Mouse (Mus musculus): ENCODE results near the gene Tchp. TPM values are rescaled to one million over a fixed set of nuclear protein-coding genes. Genes with fewer than 3 reads are reported as not detected.

Tchp gene
- polyA plus RNA-seq, 1 experiment from 2014 or later = 10.9 TPM

DNA sequence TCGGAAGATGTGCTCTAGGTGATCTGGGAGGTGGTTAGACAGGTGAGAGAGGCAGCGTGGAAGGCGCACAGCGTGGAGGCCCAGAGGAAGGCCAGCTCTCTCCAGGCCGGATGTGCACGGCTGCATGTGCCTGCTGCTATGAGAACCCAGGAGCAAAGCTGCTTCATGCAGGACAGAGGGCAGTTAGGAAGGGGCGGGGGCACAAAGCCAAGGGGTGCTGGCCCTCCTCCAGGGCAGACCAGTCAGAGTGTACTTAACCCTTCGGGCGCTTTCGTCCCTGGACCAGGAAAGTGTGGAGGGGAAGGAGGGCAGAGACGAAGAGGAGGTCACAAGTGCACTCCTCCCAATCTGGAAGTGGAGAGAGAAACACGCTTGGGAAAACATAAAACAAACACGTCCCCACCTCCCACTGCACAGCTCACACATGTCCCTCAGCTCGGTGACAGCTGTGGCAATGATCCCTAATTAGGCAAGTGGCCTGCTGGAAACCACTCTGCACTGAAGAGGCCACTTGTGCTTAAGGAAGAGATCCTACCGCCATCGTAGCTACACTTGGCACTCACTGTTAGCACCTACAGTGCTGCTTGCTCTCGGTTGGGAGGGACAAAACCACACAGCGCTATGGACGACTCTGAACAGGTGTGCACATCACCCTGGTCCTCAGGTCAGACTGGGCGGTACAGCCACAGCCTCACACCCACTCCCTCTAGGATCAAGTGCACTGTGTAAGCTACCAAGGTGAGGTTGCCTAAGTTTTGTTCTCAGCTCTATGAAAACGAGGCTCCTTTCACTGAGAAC, 29.7 kb downstream of the Tchp start:
- no peak overlapping the region for H3K9ac ChIP-seq (ENCODE audit: low read depth, low read length)
- H3K27ac ChIP-seq (replicated peaks; ENCODE audit: low read depth, low read length) = no peak overlapping the region
- peak; percentile 48 for DNase-seq (ENCODE audit: low spot score)
- no peaks in the 10 kb centered on the region for H3K27me3 ChIP-seq (replicated peaks; ENCODE audit: control insufficient read depth, insufficient read depth, low read length)
- no peaks in the 10 kb centered on the region for H3K4me1 ChIP-seq (ENCODE audit: control insufficient read depth, insufficient read depth, low read length)
- WGBS = 82% methylated on average over 21 of the region's 21 CpGs
- H3K9me3 ChIP-seq (ENCODE audit: control insufficient read depth, low read length) = no peaks in the 10 kb centered on the region
- peaks cover 89% of the 10 kb centered on the region for H3K36me3 ChIP-seq (ENCODE audit: control insufficient read depth, insufficient read depth, low read length)
- H3K4me2 ChIP-seq (ENCODE audit: low read depth, low read length) = no peak overlapping the region
- ATAC-seq (ENCODE audit: low read depth) = no peak
- H3K4me3 ChIP-seq (ENCODE audit: low read depth, low read length) = no peak overlapping the region

DNA sequence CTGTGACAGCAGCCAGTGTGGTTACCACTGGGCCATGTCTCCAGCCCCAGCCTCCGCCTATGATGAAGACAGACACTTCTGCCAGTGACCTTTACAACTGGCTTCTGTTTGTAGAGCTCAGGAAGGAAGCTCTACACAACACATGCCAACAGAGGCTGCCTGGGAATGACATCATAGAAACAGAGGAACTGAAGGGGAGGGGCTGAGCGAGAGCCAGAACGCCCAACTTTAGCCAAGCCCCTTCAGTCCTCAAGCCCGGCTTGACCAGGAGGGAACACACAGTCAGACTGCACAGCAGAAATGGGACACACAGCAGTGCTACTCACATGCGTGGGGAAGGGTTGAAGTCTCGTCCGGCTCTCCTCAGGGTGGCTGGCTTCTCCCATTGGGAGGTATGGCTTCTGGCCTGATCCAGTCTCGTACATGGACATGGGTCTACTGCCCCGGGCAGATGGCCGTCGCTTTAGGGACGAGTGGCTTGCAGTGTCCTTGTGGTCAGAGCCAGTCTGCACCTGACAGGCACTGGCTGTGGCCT, 31.2 kb downstream of the Tchp start:
- DNase-seq (ENCODE audit: low spot score) (peak; percentile 45), ATAC-seq (ENCODE audit: low read depth) (no peak)
- H3K4me2 ChIP-seq (ENCODE audit: low read depth, low read length) = no peak overlapping the region
- 0 out of 2 replicates have a peak overlapping the region, but pooled peaks have one; percentile 46 for H3K27ac ChIP-seq (replicated peaks; ENCODE audit: low read depth, low read length)
- H3K36me3 ChIP-seq (ENCODE audit: control insufficient read depth, insufficient read depth, low read length) = peaks cover 90% of the 10 kb centered on the region
- no peak overlapping the region for H3K9ac ChIP-seq (ENCODE audit: low read depth, low read length)
- no peak overlapping the region for H3K4me3 ChIP-seq (ENCODE audit: low read depth, low read length)
- no peaks in the 10 kb centered on the region for H3K9me3 ChIP-seq (ENCODE audit: control insufficient read depth, low read length)
- WGBS = 83% methylated on average over 10 of the region's 12 CpGs
- no peaks in the 10 kb centered on the region for H3K4me1 ChIP-seq (ENCODE audit: control insufficient read depth, insufficient read depth, low read length)
- no peaks in the 10 kb centered on the region for H3K27me3 ChIP-seq (replicated peaks; ENCODE audit: control insufficient read depth, insufficient read depth, low read length)

DNA sequence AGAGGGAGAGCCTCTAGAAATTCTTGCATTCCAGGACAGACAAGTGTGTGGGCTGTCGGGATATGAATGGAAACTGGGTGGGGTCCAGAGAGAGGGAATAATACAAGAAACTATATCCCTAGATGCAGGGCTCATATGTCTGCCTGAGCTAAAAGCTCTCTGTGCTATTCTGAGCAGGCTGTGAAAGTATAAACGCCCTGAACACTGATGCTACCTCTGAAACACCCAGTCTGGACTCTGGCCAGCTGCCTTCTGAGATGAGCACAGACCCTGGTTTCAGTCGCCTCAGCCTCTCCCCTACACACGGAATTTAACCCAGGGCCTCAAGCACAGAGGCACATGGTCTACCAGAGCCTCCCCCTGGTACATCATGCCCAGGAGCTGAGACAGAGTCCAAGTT, 33.0 kb downstream of the Tchp start:
- ATAC-seq (ENCODE audit: low read depth) (peak; percentile 71), DNase-seq (ENCODE audit: low spot score) (peak; percentile 75)
- Histone ChIP-seq H3K36me3 (ENCODE audit: control insufficient read depth, insufficient read depth, low read length) (peaks cover 95% of the 10 kb centered on the region), H3K4me3 (ENCODE audit: low read depth, low read length) (no peak overlapping the region), H3K27ac (replicated peaks; ENCODE audit: low read depth, low read length) (no peak overlapping the region), H3K4me2 (ENCODE audit: low read depth, low read length) (no peak overlapping the region), H3K9ac (ENCODE audit: low read depth, low read length) (no peak overlapping the region), H3K27me3 (replicated peaks; ENCODE audit: control insufficient read depth, insufficient read depth, low read length) (no peaks in the 10 kb centered on the region), H3K4me1 (ENCODE audit: control insufficient read depth, insufficient read depth, low read length) (no peaks in the 10 kb centered on the region), H3K9me3 (ENCODE audit: control insufficient read depth, low read length) (no peaks in the 10 kb centered on the region)
- 57% methylated on average over 4 of the region's 4 CpGs for WGBS

DNA sequence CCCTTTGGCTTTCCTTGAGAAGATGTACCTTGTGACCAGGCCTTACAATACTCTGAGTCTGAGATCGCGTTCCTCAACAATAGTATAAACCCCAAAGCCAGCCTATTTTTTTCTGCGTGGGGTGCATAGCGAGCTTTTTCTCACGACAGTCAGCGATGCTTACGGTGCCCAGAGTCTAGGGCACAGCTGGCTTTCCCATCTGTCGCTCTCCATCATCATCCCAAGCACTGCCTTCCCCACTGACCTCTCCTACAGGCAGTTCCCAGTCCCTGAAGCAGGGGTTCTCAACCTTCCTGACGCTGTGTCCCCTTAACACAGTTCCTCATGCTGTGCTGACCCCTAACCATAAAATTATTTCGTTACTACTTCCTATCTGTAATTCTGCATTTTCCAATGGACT, 35.0 kb downstream of the Tchp start:
- Histone ChIP-seq H3K4me2 (ENCODE audit: low read depth, low read length) (no peak overlapping the region), H3K4me3 (ENCODE audit: low read depth, low read length) (no peak overlapping the region), H3K36me3 (ENCODE audit: control insufficient read depth, insufficient read depth, low read length) (peaks cover 92% of the 10 kb centered on the region), H3K27ac (replicated peaks; ENCODE audit: low read depth, low read length) (no peak overlapping the region), H3K4me1 (ENCODE audit: control insufficient read depth, insufficient read depth, low read length) (no peaks in the 10 kb centered on the region), H3K9ac (ENCODE audit: low read depth, low read length) (no peak overlapping the region), H3K27me3 (replicated peaks; ENCODE audit: control insufficient read depth, insufficient read depth, low read length) (no peaks in the 10 kb centered on the region), H3K9me3 (ENCODE audit: control insufficient read depth, low read length) (no peaks in the 10 kb centered on the region)
- ATAC-seq (ENCODE audit: low read depth) = no peak
- 90% methylated on average over 10 of the region's 10 CpGs for WGBS
- DNase-seq (ENCODE audit: low spot score) = no peak

DNA sequence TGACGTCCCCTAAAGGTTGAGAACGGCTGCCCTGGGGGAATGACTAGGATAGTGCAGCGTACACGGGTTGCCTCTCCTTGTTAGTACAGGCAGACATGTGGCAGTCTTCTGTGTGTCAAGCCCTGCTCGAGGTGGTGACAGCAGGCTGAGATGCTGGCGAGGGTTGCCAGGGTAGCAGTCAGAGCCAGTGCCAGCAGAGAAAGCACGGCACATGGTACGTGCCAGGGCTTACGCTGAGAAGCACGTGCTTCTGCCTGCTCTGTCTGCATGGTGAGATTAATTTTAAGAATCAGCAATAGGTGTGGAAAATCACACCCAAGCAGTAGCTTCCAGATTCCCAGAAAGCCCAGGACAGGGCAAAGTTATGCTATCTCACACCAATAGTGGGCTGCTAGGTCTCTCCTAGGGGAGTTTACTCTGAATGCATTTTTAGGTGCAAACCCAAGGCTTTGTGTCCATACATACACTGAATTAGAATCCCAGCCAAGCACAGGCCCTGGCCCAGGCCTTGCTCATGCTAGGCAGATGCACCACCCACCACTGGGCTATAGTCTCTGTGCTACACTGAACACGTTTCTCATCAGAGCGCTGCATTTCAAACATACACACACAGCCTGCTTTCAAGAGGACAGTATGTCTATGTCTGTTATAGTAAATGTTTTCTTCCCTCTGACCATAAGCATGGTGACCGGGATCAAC, 35.6 kb downstream of the Tchp start:
- WGBS = 85% methylated on average over 13 of the region's 13 CpGs
- ATAC-seq (ENCODE audit: low read depth) = 0 out of 2 replicates have a peak, but pooled peaks have one; percentile 5

DNA sequence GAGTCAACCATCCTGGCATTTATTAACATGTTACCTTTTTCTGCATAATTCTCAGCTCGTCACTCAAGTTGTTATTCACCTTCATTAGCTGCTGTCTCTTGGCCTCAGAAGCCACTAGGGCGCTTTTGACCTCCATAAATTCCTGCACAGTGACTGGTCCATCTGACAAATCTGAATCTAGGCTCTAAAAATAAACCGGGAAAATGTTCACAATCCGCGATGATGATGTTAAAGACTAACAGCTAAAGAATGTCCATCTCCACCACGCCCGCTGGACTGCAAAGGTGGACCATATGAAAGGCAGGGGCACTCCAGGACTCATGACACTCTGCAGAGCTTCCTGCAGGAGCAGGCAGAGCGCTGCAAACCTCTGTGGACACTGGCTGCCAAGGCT, 36.1 kb downstream of the Tchp start:
- DNase-seq (ENCODE audit: low spot score) (no peak), ATAC-seq (ENCODE audit: low read depth) (no peak)
- H3K9me3 ChIP-seq (ENCODE audit: control insufficient read depth, low read length) = no peaks in the 10 kb centered on the region
- no peak overlapping the region for H3K9ac ChIP-seq (ENCODE audit: low read depth, low read length)
- no peaks in the 10 kb centered on the region for H3K4me1 ChIP-seq (ENCODE audit: control insufficient read depth, insufficient read depth, low read length)
- H3K36me3 ChIP-seq (ENCODE audit: control insufficient read depth, insufficient read depth, low read length) = peaks cover 92% of the 10 kb centered on the region
- H3K4me3 ChIP-seq (ENCODE audit: low read depth, low read length) = no peak overlapping the region
- no peak overlapping the region for H3K4me2 ChIP-seq (ENCODE audit: low read depth, low read length)
- H3K27ac ChIP-seq (replicated peaks; ENCODE audit: low read depth, low read length) = no peak overlapping the region
- 94% methylated on average over 8 of the region's 8 CpGs for WGBS
- H3K27me3 ChIP-seq (replicated peaks; ENCODE audit: control insufficient read depth, insufficient read depth, low read length) = no peaks in the 10 kb centered on the region

More for the DNA sequence above, 35.6 kb downstream of the Tchp start:
- H3K4me3 ChIP-seq (ENCODE audit: low read depth, low read length) = no peak overlapping the region
- H3K9me3 ChIP-seq (ENCODE audit: control insufficient read depth, low read length) = no peaks in the 10 kb centered on the region
- DNase-seq (ENCODE audit: low spot score) = no peak
- H3K9ac ChIP-seq (ENCODE audit: low read depth, low read length) = no peak overlapping the region
- H3K4me2 ChIP-seq (ENCODE audit: low read depth, low read length) = no peak overlapping the region
- H3K27ac ChIP-seq (replicated peaks; ENCODE audit: low read depth, low read length) = no peak overlapping the region
- no peaks in the 10 kb centered on the region for H3K27me3 ChIP-seq (replicated peaks; ENCODE audit: control insufficient read depth, insufficient read depth, low read length)
- H3K4me1 ChIP-seq (ENCODE audit: control insufficient read depth, insufficient read depth, low read length) = no peaks in the 10 kb centered on the region
- H3K36me3 ChIP-seq (ENCODE audit: control insufficient read depth, insufficient read depth, low read length) = peaks cover 92% of the 10 kb centered on the region

DNA sequence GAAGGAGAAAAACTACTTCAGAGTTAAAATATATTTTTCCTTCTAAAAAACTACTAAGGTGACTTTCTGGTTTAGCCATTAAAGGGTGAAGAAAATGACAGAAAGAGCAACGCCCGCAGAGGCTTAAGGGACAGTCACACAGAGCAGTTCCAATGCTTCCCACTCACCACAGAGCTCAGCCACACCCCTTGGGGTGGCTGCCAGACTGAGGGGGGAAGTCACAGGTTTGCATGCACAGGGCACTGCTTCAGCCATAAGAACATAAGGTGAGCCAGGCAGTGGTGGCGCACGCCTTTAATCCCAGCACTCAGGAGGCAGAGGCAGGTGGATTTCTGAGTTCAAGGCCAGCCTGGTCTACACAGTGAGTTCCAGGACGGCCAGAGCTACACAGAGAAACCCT, 38.0 kb downstream of the Tchp start:
- Histone ChIP-seq H3K4me2 (ENCODE audit: low read depth, low read length) (no peak overlapping the region), H3K27ac (replicated peaks; ENCODE audit: low read depth, low read length) (no peak overlapping the region), H3K9me3 (ENCODE audit: control insufficient read depth, low read length) (no peaks in the 10 kb centered on the region), H3K9ac (ENCODE audit: low read depth, low read length) (no peak overlapping the region), H3K4me3 (ENCODE audit: low read depth, low read length) (no peak overlapping the region), H3K4me1 (ENCODE audit: control insufficient read depth, insufficient read depth, low read length) (no peaks in the 10 kb centered on the region), H3K36me3 (ENCODE audit: control insufficient read depth, insufficient read depth, low read length) (peaks cover 94% of the 10 kb centered on the region), H3K27me3 (replicated peaks; ENCODE audit: control insufficient read depth, insufficient read depth, low read length) (no peaks in the 10 kb centered on the region)
- WGBS = 91% methylated on average over 5 of the region's 5 CpGs
- no peak for ATAC-seq (ENCODE audit: low read depth)
- no peak for DNase-seq (ENCODE audit: low spot score)

DNA sequence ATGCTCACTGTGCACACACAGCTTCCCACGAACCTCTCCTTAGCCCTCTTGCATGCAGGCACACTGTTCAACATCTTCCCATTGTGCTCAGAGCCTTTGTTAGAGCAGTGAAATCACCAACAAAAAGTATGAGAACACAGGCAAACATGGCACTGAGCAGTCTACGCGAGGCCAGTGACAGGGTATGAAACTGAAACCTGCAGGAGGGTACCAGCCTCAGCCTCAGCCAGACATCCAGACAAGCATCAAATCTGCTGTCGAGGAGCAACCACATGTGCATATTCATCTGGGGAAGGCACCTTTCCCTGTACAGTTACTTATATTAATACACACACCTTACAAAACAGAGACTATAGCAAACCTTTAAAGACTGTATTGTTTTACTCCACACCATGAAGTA, 39.3 kb downstream of the Tchp start:
- H3K36me3 ChIP-seq (ENCODE audit: control insufficient read depth, insufficient read depth, low read length) = peaks cover 89% of the 10 kb centered on the region
- 95% methylated on average over 4 of the region's 4 CpGs for WGBS
- no peak overlapping the region for H3K27ac ChIP-seq (replicated peaks; ENCODE audit: low read depth, low read length)
- DNase-seq (ENCODE audit: low spot score) (no peak), ATAC-seq (ENCODE audit: low read depth) (no peak)
- no peaks in the 10 kb centered on the region for H3K4me1 ChIP-seq (ENCODE audit: control insufficient read depth, insufficient read depth, low read length)
- H3K4me3 ChIP-seq (ENCODE audit: low read depth, low read length) = no peak overlapping the region
- no peaks in the 10 kb centered on the region for H3K9me3 ChIP-seq (ENCODE audit: control insufficient read depth, low read length)
- H3K27me3 ChIP-seq (replicated peaks; ENCODE audit: control insufficient read depth, insufficient read depth, low read length) = no peaks in the 10 kb centered on the region
- no peak overlapping the region for H3K9ac ChIP-seq (ENCODE audit: low read depth, low read length)
- H3K4me2 ChIP-seq (ENCODE audit: low read depth, low read length) = no peak overlapping the region

Measured in embryonic facial prominence, embryonic 14.5 days (tissue).